Mouse (Mus musculus): ENCODE results near the gene Ranbp9.

The Ranbp9 gene

DNA sequence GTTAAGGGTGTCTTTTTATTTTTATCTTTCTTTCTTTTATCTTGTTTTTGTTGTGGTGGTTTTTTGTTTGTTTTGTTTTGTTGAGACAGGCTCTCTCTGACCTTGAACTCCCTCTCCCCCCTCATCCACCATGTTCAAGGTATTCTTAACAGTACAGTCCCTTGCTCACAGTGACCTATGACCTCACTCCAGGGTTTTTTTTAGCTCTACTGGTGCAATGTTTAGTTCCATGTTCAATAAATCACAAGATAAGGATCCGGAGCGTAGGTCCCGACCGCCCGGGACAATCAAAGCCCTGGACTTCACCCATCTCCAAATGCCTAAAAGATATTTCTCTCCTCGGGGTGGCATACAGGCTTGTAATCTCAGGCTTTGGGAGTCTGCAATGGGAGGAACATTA is 111.0 kb downstream of the Ranbp9 start:
- CTCF ChIA-PET: no interaction called here

- CTCF ChIA-PET: interaction anchor here (0.6 to 0.8 kb wide), 2 partner anchors 20 to 185 kb away, joined by 3 to 4 read pairs; no protein-coding TSS in a partner anchor
These were observed 115.3 kb downstream of the Ranbp9 start for GRCm38 (mm10) chr13:43365825-43366184.

GRCm38 (mm10) chr13:43364985-43365824 is 115.9 kb downstream of the Ranbp9 start, which contains the start of gene Sirt5:
Sirt5 (plus strand) TSS chr13:43365496.
- CTCF ChIA-PET: interaction anchor here (0.6 to 1.1 kb wide), 4 partner anchors 13 to 184 kb away, joined by 3 to 4 read pairs (median 3); no protein-coding TSS in a partner anchor

DNA sequence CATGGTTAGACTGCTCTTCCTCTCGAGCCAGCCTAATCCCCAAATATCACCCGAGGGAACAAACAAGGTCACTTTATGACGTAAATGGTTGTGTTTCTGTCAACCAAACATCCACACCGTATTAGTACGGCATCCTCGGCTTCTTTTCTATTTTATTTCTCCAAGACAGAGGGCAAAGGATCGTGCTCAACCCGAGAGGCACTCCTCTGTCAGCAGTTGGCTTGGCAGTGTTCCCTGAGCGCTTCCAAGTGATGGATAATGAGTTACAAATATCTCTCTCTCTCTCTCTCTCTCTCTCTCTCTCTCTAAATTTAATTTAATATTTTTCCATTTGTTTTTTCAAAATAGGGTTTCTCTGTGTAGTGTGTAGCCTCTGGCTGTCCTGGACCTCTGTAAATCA is 118.7 kb downstream of the Ranbp9 start:
- CTCF ChIA-PET: no interaction called here

GRCm38 (mm10) chr13:43360534-43360933 is 120.5 kb downstream of the Ranbp9 start:
- CTCF ChIA-PET: no interaction called here

- CTCF ChIA-PET: interaction anchor here (0.6 kb wide), 1 partner anchor 135 kb away, joined by 9 read pairs; no protein-coding TSS in a partner anchor
These were observed 124.5 kb downstream of the Ranbp9 start for GRCm38 (mm10) chr13:43356346-43357125.

DNA sequence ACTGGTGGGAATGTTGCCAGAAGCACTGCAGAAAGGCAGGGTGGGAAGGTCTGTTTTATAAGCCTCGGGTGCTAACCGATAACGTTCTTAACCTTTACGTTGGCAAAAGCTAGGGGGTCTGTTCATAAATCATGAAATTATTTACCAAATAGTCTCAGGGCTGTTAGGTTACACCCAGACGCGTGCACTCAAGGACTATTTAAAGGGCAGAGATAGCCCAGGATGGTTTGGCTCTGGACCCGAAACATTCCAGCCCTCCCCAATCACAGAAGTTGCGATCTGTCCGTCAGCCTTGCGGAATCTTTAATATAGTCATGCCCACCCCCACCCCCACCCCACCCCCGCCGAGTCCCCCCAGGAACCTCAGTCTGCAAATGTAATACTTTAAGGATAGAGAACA is 126.7 kb downstream of the Ranbp9 start:
- CTCF ChIA-PET: interaction anchor here (0.7 kb wide), 1 partner anchor 1410 kb away, joined by 9 read pairs; no protein-coding TSS in a partner anchor

DNA sequence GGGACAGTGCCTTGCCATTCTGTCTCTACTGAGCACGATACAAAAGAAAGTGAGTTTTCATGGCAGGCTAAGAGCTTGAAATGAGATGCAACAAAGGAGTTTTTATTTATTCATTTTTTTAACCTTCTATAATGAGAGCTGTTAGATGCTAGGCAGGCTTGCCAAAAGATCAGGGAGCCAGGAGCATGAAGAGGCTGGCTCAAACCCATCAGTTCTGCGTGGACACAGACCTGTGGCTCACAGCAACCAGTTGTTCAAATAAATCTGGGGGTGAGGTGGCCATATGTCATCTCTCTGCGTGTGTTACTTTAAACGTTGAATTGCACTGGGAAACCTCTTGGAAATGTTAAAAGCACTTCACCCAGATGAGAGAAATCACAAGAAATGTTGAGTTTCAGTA is 127.7 kb downstream of the Ranbp9 start:
- CTCF ChIA-PET: no interaction called here
